Mouse (Mus musculus): ENCODE results near the gene Ntm.

Ntm gene

GRCm38 (mm10) chr9:29962978-29963377 lies at the start of gene Ntm:
Ntm (minus strand) TSS chr9:29963141.
- DNase-seq, result peak in 1 of 2 experiments; percentile 8

GRCm38 (mm10) chr9:30005701-30006100 lies 42.8 kb upstream of the Ntm start:
- no peak for DNase-seq

GRCm38 (mm10) chr9:30003612-30004011 lies 40.7 kb upstream of the Ntm start:
- peak; percentile 43 to 49 for DNase-seq

- DNase-seq, result no peak
These were observed 18.4 kb upstream of the Ntm start for GRCm38 (mm10) chr9:29981177-29981915.

GRCm38 (mm10) chr9:29961954-29962867 lies 730 bp downstream of the Ntm start:
- no peak for DNase-seq

GRCm38 (mm10) chr9:29961512-29961911 lies 1.4 kb downstream of the Ntm start:
- no peak for DNase-seq

GRCm38 (mm10) chr9:29960741-29961140 lies 2.2 kb downstream of the Ntm start:
- no peak for DNase-seq

- DNase-seq, result no peak
These were observed 2.7 kb downstream of the Ntm start for GRCm38 (mm10) chr9:29960236-29960635.

GRCm38 (mm10) chr9:29956936-29957335 lies 6.0 kb downstream of the Ntm start:
- DNase-seq, result no peak

GRCm38 (mm10) chr9:29954031-29954430 lies 8.9 kb downstream of the Ntm start:
- DNase-seq, result no peak

- DNase-seq, result no peak
These were observed 13.9 kb downstream of the Ntm start for GRCm38 (mm10) chr9:29949041-29949440.

- peak in 1 of 2 experiments; percentile 16 for DNase-seq
These were observed 19.5 kb downstream of the Ntm start for GRCm38 (mm10) chr9:29943209-29944070.

GRCm38 (mm10) chr9:29942183-29942952 lies 20.6 kb downstream of the Ntm start:
- DNase-seq, result no peak

- DNase-seq, result no peak
These were observed 23.4 kb downstream of the Ntm start for GRCm38 (mm10) chr9:29939517-29940034.

GRCm38 (mm10) chr9:29928796-29929195 lies 34.1 kb downstream of the Ntm start:
- DNase-seq, result no peak

GRCm38 (mm10) chr9:29925382-29925781 lies 37.6 kb downstream of the Ntm start:
- DNase-seq, result no peak

- no peak for DNase-seq
These were observed 64.4 kb downstream of the Ntm start for GRCm38 (mm10) chr9:29898406-29899054.

GRCm38 (mm10) chr9:29897448-29897847 lies 65.5 kb downstream of the Ntm start:
- no peak for DNase-seq

GRCm38 (mm10) chr9:29892792-29893191 lies 70.1 kb downstream of the Ntm start:
- DNase-seq, result no peak

- DNase-seq, result no peak
These were observed 74.2 kb downstream of the Ntm start for GRCm38 (mm10) chr9:29888712-29889111.

GRCm38 (mm10) chr9:29887924-29888323 lies 75.0 kb downstream of the Ntm start:
- no peak for DNase-seq
